Mouse (Mus musculus) bone marrow, adult 2 months (tissue): ENCODE data around the gene Bcl2l15.

Experiments
- CTCF ChIP-seq: fragments of 200-500 bp; IDR thresholded peaks from 2 replicates; pipeline ENCODE4 v1.5.1; 2011; ENCODE audit warnings: low read length, control low read depth; ENCODE audit not compliant: control insufficient read depth, insufficient read depth
- POLR2A ChIP-seq: fragments of 200-500 bp; IDR thresholded peaks from 2 replicates; pipeline ENCODE4 v1.6.1; 2011; ENCODE audit warnings: low read depth, mild to moderate bottlenecking, control low read depth, low read length, borderline replicate concordance; ENCODE audit not compliant: control insufficient read depth

DNA sequence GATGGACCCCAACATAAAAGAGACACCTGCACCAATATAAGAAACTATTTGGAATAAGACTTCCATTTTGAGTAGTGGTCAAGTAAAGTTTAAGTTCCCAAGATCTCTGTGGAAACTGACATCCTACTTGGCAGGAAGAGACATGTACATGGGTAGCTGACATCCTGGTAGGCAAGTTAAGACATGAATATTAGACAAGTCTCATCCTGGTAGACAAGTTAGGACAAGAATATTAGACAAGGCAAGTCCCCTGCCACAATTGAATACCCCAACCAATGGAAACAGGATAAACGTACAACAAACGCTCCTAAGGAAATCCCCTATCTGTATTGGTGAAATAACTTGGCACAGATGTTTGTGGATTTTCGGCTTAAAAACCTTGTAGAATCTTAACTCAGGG lies 61.0 kb downstream of the Bcl2l15 start:
- TF ChIP-seq CTCF (no peak), POLR2A (no peak)
